Mouse (Mus musculus) right cerebral cortex, adult 18-20 months (tissue): Measurements from ENCODE around the gene Ptprd.

Experiments used
- DNase-seq: peaks from one replicate; pipeline ENCODE4 v3.0.0; 2022; ENCODE audit warnings: mixed read lengths

The Ptprd gene

DNA sequence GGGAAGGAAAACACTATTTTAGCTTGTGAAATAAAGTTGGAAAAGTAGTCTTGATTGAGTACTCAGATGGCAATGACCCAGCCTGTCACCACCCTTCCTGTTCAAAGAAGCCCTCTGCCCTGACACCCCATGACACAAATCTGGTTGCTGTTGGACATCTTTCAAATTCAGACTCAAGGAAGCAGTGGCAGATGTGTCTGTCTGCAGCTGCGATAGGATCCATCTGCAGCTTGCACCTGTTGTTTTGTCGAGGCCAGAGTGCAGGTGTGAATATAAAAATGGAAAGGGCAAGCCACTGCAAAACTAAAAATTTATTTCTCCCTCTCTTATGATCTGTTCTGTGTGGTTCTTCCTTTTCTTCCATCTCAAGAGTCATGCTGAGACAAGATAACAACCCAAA is 978.5 kb downstream of the Ptprd start:
- DNase-seq: no peak

DNA sequence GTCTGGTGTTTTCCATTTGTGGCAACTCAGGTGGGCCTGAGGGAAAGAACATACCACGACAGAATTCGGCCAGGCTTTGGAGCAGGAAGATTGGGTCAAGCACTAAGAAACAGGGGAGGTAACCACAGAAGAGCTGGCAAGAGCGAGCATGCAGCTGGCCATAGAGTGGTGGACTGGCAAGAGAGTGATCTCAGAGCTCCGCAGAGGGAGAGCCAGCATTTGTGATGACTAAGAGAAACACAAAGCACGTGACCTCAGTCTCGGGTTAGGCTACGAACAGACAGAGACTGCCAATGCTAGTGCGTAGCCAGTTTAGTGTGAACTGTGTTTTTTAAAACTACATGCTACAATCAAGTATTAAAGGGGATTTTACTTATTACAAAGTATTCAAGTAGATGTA is 1042.9 kb downstream of the Ptprd start:
- no peak for DNase-seq

DNA sequence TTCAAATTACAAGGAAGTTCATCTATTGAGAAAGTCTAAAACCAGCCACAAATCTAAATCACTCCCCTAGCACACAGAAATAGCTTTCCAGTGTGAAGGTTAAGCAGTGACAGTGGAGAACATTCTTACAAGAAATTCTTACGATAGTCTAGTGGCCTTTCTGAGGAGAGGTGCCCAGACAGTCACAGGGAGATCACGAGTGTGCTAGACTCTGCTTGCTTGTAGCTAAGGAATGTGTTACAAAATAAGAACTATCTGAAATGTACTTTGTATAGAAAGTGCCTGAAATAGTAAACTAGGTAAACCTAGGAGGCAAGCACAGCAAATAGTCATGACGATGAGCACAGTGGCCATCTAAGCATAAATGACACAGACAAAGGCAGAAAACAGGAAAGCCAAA is 1054.2 kb downstream of the Ptprd start:
- no peak for DNase-seq

DNA sequence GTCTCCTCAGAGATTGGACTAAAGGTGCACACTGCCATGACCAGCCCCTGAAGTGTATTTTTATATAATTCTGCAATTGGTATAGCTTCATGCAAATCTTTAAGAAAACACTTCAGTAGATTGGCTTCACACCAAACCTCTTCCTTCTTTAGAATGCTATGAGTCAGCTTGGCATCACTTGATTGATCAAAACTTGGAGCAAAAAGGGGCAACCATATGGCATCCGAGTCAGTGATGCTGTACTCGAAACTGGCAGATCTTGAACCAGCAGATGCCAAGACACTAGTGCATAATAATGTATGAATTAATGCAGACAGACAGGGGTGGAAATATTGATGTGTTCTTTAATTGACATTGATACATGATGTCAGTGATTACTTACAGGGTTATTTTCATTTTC is 1056.2 kb downstream of the Ptprd start:
- DNase-seq: peak; percentile 67

DNA sequence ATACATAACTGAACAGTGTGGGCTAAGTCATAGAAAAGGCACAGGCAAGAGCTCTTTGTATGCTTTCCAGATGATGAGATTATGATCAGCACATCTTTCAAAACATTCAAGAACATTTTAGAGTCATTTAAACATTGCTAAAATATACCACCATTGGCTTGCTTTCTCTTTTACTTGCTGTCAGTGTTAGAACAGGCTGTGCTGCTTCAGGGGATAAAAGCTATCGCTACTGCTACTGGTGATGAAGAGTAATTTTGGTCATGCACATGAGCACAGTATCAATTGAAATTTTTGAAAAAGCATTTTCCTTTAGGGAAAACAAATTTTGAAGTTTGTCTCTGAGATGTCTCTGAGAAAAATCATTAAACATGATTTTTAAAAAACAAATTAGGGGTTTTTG is 1056.7 kb downstream of the Ptprd start:
- DNase-seq: no peak

DNA sequence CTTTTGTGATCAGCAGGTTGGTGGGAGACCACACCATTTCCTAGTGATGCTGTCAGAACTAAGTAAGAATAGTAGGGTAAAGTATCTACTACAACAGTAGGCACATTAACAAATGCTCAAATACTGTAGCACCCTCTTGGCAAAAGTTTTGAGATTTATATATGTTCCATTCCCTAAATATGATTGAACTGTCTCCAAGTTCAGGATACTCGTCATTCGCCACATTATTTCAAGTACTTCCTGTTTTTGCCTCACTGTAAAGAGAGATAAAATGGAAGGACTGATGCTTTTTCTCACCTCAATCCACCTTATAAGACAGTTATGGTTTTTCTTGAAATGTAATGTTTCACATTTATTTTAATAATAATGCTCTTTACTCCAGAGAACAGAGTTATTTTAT is 1086.9 kb downstream of the Ptprd start:
- DNase-seq: no peak

DNA sequence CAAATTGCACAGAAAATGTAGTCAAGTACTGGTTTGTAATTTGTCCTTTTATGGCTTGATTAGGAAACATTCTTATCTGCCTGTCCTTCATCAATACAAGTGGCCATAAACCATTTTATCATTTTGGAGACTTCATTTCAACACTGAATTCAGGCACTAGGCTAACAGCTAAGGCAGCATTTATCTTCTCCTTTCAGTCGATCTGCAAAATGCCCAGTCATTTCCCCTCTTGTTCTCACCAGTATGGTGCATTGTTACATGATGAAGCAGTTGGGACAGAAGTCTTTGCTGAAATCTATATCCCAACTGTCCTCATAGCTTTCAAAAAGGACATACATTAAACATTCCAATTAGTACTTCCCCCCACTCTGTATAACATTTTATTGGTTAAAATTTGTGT is 1100.9 kb downstream of the Ptprd start:
- DNase-seq: no peak

DNA sequence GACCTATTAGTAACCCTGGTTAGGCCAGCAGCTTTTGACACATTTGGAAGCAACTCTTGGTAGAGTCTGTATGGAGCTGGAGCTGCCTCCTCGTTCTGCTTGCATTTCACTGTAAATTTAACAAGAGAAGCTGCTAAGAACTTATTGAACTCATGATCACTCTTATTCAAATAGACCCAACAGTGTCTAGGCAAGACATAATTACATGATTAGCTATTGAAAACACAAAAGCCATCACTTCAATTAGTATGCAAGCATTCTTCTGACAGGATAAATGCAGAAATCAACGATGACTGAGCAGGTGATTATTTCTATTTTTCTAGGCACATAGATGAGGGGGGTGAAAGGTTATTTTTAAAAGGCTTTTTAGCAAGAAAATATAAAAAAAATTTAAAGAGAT is 1104.5 kb downstream of the Ptprd start:
- DNase-seq: no peak

DNA sequence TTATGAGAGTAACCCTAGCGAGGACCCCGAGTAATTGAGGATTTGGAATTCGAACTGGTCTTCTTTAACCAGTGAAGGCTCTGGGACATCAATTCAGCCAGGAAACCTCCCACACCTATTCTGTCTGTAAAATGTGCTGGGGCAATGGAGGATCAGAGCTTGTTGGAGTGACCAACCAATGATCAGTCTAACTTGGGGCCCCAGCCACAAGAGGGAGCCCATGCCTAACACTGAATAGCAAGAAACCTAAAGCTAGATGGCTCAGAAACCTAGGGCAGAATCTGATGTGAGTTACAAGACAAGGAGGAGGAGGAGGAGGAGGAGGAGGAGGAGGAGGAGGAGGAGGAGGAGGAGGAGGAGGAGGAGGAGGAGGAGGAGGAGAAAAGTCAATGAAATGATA is 1128.6 kb downstream of the Ptprd start:
- DNase-seq: peak; percentile 46

DNA sequence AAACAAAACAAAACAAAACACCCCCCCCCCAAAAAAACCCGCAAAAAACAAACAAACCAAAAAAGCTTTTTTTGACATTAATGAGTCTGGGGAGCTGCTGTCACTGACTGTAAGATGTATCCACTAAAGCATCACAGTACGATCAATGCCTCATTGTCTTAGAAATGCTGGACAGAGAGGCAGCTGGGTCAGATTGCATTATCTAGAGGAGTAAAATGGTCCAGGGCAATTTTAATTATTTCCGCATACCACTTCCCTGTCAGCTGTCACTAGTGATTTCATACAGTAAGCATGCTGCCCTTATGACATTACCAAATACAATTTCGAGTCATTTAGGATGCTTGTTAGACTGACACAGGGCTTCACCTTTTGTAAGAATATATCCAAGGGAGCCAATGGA is 1134.2 kb downstream of the Ptprd start:
- DNase-seq: no peak

DNA sequence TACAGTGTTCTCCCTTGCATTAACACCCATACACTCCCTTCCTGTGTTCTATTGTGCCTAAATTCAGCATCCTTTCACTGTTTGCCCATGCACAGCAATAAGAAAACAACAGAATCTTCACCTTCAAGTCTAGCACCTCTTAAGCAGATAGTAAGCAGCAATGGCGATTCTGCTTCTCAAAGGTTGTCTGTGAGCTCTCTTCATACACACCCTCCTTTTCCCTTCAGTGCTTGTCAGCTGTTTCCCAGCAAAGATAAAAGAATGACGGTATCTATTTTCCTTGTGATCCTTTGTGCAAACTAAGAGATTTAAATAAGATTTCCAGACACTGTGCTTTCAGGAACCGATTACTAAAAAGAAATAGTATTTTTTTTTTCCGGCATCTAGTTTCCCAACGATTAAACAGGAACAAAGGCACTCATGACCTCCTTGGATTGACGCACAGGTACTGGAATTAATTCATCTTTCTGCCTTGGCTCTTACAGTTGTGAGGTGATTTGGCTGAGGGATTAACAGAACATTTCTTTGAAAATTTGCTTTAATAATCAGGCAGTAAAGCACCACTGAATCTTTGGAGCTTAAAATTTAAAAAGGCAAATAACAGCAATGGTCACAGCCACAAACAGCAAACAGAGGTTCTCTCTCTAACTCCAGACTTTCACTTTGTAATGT is 1161.1 kb downstream of the Ptprd start:
- no peak for DNase-seq

DNA sequence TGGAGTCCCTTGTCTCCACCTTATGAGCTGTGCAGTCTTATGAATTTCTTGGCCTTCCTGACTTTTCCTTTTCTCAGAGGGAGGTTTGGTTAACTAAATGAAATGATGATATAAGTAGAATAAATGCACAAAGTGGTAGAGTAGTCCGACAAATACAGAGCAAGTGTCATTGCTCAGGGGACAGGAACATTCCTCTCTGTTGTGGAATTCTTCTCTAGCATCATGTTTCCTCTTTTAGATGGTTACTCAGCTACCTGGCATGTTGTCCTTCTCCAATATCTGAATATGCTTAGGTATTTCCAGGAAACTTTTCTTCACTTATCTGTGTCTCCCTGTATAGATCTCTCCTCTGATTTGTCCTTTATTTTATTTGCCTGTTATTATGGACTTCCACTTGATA is 1207.3 kb downstream of the Ptprd start:
- no peak for DNase-seq

DNA sequence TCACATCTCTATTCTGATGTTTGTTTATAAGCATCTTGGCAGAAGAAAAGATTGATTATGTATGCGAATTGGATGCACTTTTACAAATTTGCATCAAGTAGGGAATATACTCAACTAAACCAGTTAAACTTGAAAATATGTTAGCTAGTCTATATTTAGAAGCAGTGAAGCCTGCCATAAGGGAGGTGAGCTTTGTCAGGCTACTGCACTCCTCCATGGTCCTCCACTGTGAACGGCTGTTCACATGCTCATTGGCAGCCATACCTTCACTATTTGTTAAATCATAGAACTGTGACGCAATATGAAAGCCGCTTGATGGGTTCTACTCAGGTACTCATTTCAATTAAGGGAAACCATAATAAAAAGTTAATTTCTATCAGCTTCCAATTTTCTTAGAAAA is 1215.6 kb downstream of the Ptprd start:
- no peak for DNase-seq

DNA sequence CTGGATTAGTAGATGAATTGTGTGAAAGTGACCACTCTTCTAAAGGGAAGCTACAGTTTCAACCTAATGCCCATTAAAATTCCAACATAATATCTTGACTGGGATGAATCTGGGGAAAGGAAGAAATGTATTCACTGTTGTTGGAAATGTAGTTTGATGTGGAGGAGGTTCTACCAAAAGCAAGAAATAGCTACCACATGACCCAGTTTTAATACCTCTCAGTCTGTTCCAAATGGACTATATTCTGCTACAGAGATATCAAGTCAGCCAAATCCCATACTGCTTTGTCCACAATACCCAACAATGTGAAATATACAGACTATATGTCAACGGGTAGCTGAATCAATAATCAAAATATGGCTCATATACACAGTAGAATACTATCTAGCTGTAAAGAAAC is 1221.8 kb downstream of the Ptprd start:
- DNase-seq: no peak

DNA sequence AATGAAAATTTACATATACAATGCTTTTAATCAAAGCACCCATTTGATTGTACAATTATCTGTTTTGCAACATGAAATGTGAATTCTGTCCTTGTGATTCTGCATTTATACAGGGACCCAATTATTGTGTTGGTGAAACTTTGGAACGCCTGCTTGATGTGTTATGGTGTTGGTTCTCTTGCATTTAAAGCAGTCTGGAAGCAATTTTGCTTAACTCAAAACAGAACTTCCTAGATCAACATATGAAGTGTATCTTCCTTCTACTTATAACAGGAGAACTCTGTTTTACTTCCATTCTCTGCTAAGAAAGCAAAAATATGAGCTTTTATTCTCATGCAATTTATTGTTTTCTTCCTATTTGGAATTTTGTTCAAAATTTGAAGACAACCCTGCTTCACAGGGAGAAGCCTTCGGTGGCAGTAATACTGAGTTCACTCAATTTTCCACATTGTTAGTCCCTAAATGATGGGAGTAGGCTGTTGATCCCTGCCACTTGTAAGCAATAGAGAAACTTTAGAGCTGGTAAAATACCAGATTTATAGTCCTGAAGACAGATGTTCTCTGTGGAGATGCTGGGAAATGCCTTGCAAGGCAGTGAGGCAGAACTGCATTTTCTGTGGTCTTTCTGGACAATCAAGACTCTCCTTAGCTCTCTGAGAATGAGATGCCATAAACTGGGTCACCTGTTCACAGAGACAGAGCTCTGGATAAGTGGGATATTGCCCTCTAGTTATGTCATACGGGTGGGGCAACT is 1234.5 kb downstream of the Ptprd start:
- no peak for DNase-seq

DNA sequence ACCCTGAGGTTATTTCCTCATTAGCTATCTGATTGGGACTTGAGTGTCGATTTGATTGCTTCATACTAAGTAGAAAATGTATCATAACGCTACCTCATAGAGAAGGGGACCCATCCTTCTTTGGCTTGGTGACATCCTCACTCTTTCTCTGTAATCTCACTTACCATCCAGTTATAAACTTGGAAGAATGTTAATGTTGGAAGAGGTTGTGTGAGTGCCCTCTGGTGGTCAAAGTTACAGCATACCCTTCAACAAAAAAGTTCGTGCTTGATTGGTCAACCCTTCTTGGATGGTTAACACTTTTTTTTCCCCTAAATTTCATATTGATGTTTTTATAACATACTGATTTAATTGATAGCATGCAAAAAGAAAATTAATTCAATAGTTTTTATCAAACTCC is 1263.5 kb downstream of the Ptprd start:
- peak; percentile 42 for DNase-seq

DNA sequence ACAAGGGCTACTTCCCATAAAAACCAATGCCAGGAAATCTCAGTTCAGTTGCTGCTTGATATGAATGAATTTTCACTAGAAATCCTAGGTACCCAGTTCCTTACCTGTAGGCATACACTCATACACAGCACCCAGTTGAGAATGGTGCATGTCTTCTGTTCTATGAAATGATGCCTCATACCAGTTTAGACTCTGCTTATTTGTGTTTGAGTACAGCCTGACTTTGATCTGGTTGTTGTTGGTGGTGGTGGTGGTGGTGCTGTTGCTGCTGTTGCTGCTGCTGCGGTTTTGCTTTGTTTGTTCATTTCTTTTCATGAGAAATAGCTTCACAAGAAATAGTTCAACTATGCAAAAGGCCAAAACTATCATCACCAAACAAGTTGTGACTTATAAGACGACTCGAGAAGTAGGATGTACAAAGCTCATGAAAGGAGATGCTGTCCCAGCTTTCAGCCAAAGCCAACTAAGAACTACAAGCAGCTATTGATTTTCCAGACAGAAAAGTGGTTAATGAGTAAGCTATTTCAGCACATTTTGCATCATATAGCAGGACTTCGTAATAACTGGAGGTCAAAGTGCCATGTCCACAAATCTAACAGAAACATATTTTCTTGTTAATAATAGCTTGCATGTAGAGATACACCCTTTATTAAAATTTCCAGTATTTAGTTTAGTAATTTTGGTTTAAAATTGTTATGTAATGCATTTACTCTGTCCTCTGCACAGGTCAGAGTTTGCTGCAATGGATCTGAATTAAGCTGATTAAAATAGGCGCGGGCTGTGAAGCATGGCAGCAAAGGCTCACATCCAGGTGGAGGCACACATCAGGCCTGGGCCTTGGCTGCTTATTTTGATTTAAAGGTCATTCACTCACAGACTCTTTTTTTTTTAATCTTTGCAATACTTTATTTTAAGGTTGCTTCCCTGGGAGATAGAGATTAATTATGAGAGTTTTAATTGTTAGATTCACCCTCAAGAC is 1270.1 kb downstream of the Ptprd start:
- no peak for DNase-seq

DNA sequence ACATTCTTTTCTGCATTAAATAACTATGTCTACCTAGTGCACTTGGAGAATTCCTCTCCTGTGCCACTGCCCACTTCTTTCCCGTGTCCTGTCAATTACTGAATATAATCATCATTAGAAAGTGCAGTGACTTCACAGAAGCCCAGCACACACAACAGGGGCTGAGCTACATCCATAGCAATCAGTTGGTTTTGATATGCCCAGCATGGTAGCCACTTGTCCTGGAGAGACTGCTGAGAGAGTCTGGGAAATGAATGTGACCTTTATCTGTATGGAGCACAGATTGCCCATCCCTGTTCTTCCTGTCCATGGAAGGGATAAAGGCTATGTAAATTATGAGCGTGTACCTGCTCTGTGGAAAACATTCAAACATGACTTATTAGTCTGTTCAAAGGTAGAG is 1280.2 kb downstream of the Ptprd start:
- no peak for DNase-seq

DNA sequence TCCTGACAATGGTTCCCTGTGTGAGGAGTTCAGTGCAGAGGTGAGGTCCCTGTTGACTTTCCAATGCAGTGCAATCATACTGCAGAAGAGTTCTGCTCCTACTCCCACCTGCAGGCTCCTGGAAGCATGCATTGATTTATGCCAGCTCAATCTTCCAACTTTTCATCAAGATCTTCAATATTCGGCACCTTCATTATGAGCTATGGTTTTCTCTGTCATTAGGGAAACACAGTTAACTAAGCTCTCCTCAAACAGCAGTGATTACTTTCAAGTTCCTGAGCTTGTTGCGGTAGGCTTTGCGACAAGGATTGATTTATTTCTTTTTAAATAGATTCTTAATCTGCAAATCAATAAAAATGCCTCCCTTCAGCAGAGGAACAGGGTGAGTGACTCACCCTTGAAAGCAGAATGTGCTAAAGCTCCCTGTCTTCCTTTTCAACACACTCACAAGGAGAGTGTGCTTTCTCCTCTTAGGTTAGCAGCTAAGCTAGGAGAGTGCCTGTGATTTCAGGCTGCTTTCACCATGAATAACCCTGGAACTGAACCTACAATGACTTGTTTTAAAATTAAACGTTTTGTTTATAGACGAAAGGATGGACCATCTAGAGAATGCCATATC is 1298.1 kb downstream of the Ptprd start:
- no peak for DNase-seq

DNA sequence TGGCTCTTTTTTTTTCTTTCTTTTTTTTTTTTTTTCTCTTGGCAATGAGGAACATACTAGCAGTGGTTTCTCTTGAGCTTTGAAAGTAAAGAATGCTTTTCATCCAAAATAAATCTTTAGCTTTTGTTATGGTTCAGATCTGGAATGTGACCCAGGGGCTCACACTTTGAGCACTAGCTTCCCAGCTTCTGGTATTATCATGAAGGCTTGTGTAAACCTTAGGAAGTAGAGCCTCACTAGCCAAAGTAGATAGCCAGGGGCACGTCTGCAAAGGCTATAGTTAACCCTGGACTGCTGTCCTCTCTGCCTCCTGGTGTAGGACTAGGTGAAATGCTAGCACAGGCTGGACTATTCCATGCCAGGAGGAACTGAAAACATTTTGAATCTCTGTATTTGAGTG is 1310.1 kb downstream of the Ptprd start:
- DNase-seq: no peak

DNA sequence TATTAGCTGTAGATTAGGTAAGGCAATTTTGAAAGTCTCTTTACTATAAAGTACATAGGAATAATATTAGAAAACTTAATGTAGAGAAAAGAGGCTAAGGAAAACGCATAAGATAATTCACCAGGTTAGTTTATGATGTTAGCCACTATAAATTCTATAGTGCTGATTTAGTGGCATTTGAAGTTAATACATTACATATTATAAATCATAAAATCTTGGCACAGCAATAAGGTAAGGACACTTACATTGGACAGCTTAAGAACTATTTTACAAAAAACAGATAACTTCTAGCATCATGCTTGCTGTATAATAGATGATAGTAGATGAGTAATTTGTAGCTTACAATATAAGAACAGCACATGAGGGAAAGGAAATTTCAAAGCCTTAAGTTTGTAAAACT is 1322.1 kb downstream of the Ptprd start:
- no peak for DNase-seq

DNA sequence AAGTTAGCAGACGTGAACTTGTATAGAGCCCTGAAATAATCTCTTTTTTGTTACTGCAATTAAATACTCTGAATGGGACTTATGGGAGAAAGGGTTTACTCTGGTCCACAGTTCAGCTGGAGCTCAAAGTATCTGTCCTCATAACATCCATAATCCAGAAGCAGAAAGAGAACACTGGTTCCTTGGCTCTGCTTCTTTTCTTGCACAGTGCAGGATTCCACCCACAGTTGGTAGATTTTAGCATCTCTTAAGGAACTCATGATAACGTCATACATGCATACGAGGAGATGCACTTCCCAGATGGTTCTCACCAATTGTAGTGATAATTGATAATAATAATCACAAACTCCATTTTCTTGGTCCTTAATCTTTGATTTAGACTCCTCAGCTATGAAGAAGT is 1330.2 kb downstream of the Ptprd start:
- no peak for DNase-seq

DNA sequence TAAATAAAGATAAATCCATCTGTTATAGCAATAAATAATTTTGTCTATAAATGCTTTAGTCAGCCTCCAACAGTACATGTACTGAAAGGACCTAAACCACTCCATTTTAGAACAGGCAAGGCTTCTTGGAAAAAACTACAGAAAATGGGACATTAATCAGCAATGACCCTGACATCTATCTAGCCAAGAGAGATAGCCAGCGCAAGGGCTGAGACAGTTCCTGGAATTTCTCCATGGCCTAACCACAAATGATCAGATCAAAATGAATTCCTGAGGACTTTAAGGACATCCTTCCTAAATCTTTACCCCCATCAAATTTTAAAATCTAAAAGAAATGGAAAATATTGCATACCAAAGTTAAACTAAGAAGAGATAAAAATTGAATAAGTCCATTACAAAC is 1340.8 kb downstream of the Ptprd start:
- no peak for DNase-seq
